Mouse (Mus musculus): Measurements from ENCODE around the gene Zc3h10.
"Not testable (repeated sequence)": the region's sequence is repeated elsewhere in the genome, so short reads cannot be mapped to it uniquely, and the experiment has no call there.

Zc3h10 gene

DNA sequence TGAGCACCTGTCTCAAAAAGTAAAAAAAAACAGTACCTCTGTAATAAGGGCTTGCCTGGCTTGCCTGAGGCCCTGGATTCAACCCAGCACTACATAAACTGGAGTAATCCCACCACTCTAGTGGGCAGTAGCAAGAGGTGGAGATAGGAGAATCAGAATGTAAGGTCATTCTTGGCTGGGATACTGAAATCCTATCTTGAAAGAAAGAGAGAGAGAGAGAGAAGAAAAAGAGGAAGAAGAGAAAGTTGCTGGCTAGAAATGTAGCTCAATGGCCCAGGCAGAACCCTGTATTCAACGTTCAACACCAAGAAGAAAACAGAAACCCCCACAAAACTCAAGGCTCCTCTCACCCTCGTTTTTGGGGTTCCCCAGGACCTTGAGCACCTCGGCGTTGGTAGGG is 51.7 kb downstream of the Zc3h10 start:
- DNase-seq (ENCODE audit: low spot score): no peak

- DNase-seq (ENCODE audit: low spot score): no peak
Observed at GRCm38 (mm10) chr10:128495270-128495669, 52.3 kb downstream of the Zc3h10 start.

DNA sequence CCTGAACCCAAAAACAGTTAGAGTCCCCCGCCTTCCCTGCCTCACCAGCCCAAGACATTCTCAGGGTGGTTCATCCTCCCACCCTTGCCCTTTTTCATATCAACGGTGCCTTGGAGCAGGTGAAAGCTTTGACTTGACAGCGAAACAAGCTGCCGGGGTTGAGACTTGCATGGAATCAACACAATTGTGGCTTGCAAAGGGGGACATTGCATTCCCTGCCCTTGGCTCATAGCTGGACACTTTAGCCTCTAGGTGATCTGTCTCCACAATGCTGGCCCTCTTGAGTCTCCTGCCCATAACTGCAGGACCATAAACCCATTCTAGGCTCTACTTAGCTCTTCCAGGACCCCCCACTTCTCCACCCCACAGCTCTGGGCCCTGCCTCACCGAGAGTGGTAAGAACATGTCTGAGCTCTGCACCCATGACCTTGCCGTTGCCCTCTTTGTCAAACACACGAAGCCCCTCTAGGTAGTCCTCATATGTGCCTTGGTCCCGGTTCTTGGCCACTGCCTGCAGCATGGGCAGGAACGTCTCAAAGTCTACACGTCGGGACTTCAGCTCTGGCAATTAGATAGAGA is 52.8 kb downstream of the Zc3h10 start:
- DNase-seq (ENCODE audit: low spot score): no peak

GRCm38 (mm10) chr10:128493695-128494666 is 53.6 kb downstream of the Zc3h10 start, which contains the start of gene Myl6:
Gene Myl6, minus strand, starts transcription at chr10:128494145.
- DNase-seq (ENCODE audit: low spot score): peak; percentile 96

DNA sequence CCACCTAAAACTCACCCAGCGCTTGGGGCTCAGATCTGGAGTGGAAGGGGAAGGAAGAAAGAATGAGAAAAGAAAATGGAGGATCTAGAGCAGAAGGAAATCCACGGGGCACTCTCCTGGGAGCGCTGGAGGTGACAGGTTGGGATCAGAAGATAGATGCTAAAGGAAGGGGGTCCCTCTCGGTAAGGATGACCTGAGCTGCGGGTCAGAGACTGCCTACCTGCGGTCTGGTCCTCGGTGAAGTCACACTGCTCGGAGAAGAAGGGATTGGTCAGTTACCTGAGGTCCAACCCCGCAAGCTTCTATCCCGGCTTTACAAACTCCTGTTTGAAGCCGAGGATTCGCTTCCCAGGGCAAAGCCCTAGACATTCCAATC is 54.3 kb downstream of the Zc3h10 start:
- no peak for DNase-seq (ENCODE audit: low spot score)

- no peak for DNase-seq (ENCODE audit: low spot score)
Observed at GRCm38 (mm10) chr10:128492633-128493311, 54.8 kb downstream of the Zc3h10 start.

DNA sequence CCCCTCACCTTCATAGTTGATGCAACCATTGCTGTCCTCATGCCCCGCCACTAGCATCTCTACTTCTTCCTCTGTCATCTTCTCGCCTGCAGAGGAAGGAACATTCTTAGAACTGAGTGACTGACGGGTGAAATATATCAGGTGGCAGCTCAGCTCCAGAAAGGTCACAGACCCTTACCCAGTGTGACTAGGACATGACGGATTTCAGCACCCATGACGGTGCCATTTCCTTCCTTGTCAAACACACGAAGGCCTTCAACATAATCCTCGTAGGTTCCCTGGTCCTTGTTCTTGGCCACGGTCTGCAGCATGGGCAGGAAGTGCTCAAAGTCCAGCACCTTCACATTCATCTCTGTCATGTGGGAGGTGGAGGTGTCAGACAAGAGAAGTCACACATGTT is 55.5 kb downstream of the Zc3h10 start:
- not testable (repeated sequence) for DNase-seq (ENCODE audit: low spot score)

All from left cerebral cortex, adult 11 months (tissue).